Mouse (Mus musculus) cerebellum, adult 18-20 months (tissue): ENCODE measurements around the gene Ttc39b.
A peak's percentile ranks its signal among the peaks of the same experiment; 100 is the strongest.

Experiments used
- DNase-seq, 2 experiments: peaks; one replicate each; pipeline ENCODE4 v3.0.0; 2021

The Ttc39b gene

GRCm38 (mm10) chr4:83323910-83324684, at the start of gene Ttc39b:
Gene Ttc39b (minus strand): TSS chr4:83324255.
- DNase-seq, result peak; percentile 96

- no peak for DNase-seq
Measured at GRCm38 (mm10) chr4:83373381-83373780, 49.3 kb upstream of the Ttc39b start.

GRCm38 (mm10) chr4:83357738-83358137, 33.7 kb upstream of the Ttc39b start:
- no peak for DNase-seq

GRCm38 (mm10) chr4:83354786-83355185, 30.7 kb upstream of the Ttc39b start:
- DNase-seq, result no peak

GRCm38 (mm10) chr4:83353949-83354348, 29.9 kb upstream of the Ttc39b start:
- no peak for DNase-seq

- no peak for DNase-seq
Measured at GRCm38 (mm10) chr4:83353276-83353675, 29.2 kb upstream of the Ttc39b start.

GRCm38 (mm10) chr4:83350719-83351118, 26.7 kb upstream of the Ttc39b start:
- DNase-seq, result peak; percentile 65

- no peak for DNase-seq
Measured at GRCm38 (mm10) chr4:83348970-83349369, 24.9 kb upstream of the Ttc39b start.

- DNase-seq, result no peak
Measured at GRCm38 (mm10) chr4:83343895-83344294, 19.8 kb upstream of the Ttc39b start.

- no peak for DNase-seq
Measured at GRCm38 (mm10) chr4:83343146-83343823, 19.2 kb upstream of the Ttc39b start.

- no peak for DNase-seq
Measured at GRCm38 (mm10) chr4:83342268-83342970, 18.4 kb upstream of the Ttc39b start.

GRCm38 (mm10) chr4:83339393-83339792, 15.3 kb upstream of the Ttc39b start:
- DNase-seq, result no peak

- DNase-seq, result no peak
Measured at GRCm38 (mm10) chr4:83337717-83338116, 13.7 kb upstream of the Ttc39b start.

- DNase-seq, result no peak
Measured at GRCm38 (mm10) chr4:83330369-83330768, 6.3 kb upstream of the Ttc39b start.

GRCm38 (mm10) chr4:83329615-83330014, 5.6 kb upstream of the Ttc39b start:
- DNase-seq, result no peak

- no peak for DNase-seq
Measured at GRCm38 (mm10) chr4:83328026-83328945, 4.2 kb upstream of the Ttc39b start.

GRCm38 (mm10) chr4:83327526-83327925, 3.5 kb upstream of the Ttc39b start:
- no peak for DNase-seq

- DNase-seq, result no peak
Measured at GRCm38 (mm10) chr4:83325366-83325765, 1.3 kb upstream of the Ttc39b start.

- DNase-seq, result peak; percentile 52 to 65
Measured at GRCm38 (mm10) chr4:83323201-83323903, 703 bp downstream of the Ttc39b start.

- DNase-seq, result no peak
Measured at GRCm38 (mm10) chr4:83319736-83320135, 4.3 kb downstream of the Ttc39b start.

- DNase-seq, result no peak
Measured at GRCm38 (mm10) chr4:83318758-83319157, 5.3 kb downstream of the Ttc39b start.

- no peak for DNase-seq
Measured at GRCm38 (mm10) chr4:83317826-83318348, 6.2 kb downstream of the Ttc39b start.
